Mouse (Mus musculus): Measurements from ENCODE around the gene Gclm. TPM values are rescaled to one million over a fixed set of nuclear protein-coding genes. Genes with fewer than 3 reads are reported as not detected.
A peak's percentile ranks its signal among the peaks of the same experiment; 100 is the strongest.
"Not testable (repeated sequence)": the region's sequence is repeated elsewhere in the genome, so short reads cannot be mapped to it uniquely, and the experiment has no call there.

Gclm gene
- polyA plus RNA-seq, 1 experiment from 2014 or later: 98.6 TPM

- Histone ChIP-seq H3K27me3 (ENCODE audit: insufficient read depth, low read length) (no peaks in the 10 kb centered on the region), H3K9ac (replicated peaks; ENCODE audit: low read length) (no peak overlapping the region), H3K4me1 (ENCODE audit: insufficient read depth, low read length) (no peaks in the 10 kb centered on the region), H3K9me3 (ENCODE audit: low read length) (no peaks in the 10 kb centered on the region), H3K27ac (ENCODE audit: low read length) (no peak overlapping the region), H3K36me3 (ENCODE audit: insufficient read depth, low read length) (no peaks in the 10 kb centered on the region), H3K4me3 (ENCODE audit: low read length) (no peak overlapping the region), H3K4me2 (replicated peaks; ENCODE audit: low read depth, low read length) (no peak overlapping the region)
- WGBS: 69% methylated on average over 3 of the region's 3 CpGs
- ATAC-seq (ENCODE audit: low FRiP score, low TSS enrichment): no peak
These were observed 7.3 kb downstream of the Gclm start for GRCm38 (mm10) chr3:122252466-122253253.

- H3K4me1 ChIP-seq (ENCODE audit: insufficient read depth, low read length); H3K4me3 ChIP-seq (ENCODE audit: low read length): not testable (repeated sequence)
- WGBS: 89% methylated on average over 7 of the region's 7 CpGs
These were observed 8.7 kb downstream of the Gclm start for GRCm38 (mm10) chr3:122254050-122254449.

GRCm38 (mm10) chr3:122269986-122270385 lies 24.6 kb downstream of the Gclm start:
- Histone ChIP-seq H3K4me2 (replicated peaks; ENCODE audit: low read depth, low read length) (no peak overlapping the region), H3K36me3 (ENCODE audit: insufficient read depth, low read length) (peaks cover 11% of the 10 kb centered on the region; the same call in 1 of the 2 replicates), H3K27ac (ENCODE audit: low read length) (no peak overlapping the region), H3K4me3 (ENCODE audit: low read length) (no peak overlapping the region), H3K9ac (replicated peaks; ENCODE audit: low read length) (no peak overlapping the region), H3K27me3 (ENCODE audit: insufficient read depth, low read length) (no peaks in the 10 kb centered on the region), H3K4me1 (ENCODE audit: insufficient read depth, low read length) (peaks cover 2% of the 10 kb centered on the region), H3K9me3 (ENCODE audit: low read length) (no peaks in the 10 kb centered on the region)
- WGBS: 76% methylated on average over 5 of the region's 5 CpGs
- ATAC-seq (ENCODE audit: low FRiP score, low TSS enrichment): no peak

More at GRCm38 (mm10) chr3:122254050-122254449, 8.7 kb downstream of the Gclm start:
- H3K36me3 ChIP-seq (ENCODE audit: insufficient read depth, low read length); H3K9ac ChIP-seq (replicated peaks; ENCODE audit: low read length); H3K4me2 ChIP-seq (replicated peaks; ENCODE audit: low read depth, low read length); H3K27ac ChIP-seq (ENCODE audit: low read length); ATAC-seq (ENCODE audit: low FRiP score, low TSS enrichment); H3K27me3 ChIP-seq (ENCODE audit: insufficient read depth, low read length); H3K9me3 ChIP-seq (ENCODE audit: low read length): not testable (repeated sequence)

GRCm38 (mm10) chr3:122272565-122272964 lies 27.2 kb downstream of the Gclm start:
- H3K27me3 ChIP-seq (ENCODE audit: insufficient read depth, low read length); H3K9ac ChIP-seq (replicated peaks; ENCODE audit: low read length); H3K4me3 ChIP-seq (ENCODE audit: low read length); H3K4me2 ChIP-seq (replicated peaks; ENCODE audit: low read depth, low read length); ATAC-seq (ENCODE audit: low FRiP score, low TSS enrichment); H3K27ac ChIP-seq (ENCODE audit: low read length); H3K9me3 ChIP-seq (ENCODE audit: low read length): not testable (repeated sequence)
- peaks cover 25% of the 10 kb centered on the region for H3K4me1 ChIP-seq (ENCODE audit: insufficient read depth, low read length)
- 92% methylated on average over 1 of the region's 1 CpGs for WGBS
- peaks cover 18% of the 10 kb centered on the region for H3K36me3 ChIP-seq (ENCODE audit: insufficient read depth, low read length)

DNA sequence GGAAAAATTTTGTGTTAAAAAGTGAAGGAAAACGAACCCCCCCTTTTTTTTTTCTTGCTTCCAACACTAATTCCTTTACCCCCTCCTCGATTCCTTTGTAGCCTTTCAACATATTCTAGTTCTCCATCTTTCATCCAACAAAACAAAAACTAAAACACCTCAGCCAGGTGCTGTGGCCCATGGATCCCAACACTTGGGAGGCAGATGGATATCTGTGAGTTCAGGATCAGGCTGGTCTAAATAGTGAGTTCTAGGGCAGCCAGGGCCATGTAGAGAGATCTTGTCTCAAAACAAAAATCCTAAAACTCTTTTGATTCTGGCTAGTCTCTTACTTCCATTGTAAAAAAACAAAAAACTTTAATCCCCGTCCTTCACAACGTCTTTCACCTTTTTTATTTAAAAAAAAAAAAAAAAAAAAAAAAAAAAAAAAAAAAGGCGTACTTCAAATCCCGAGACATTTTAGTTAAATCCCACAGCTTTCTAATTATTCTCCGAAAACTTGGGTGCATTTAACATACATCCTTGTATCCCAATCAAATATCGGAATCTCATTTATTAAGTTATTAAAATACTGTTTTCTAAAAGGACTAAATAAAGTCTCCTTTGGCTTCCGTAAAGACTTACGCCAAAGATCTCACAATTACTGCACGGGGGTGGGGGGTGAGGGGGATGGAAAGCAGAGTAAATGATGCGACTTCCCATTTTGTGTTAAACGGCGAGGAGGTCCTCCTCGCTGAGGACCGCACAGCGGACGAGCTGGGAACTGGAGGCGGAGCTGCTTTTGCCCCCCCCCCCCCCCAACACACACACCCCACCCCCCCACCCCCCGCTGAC lies 28.3 kb downstream of the Gclm start:
- Histone ChIP-seq H3K27me3 (ENCODE audit: insufficient read depth, low read length) (no peaks in the 10 kb centered on the region), H3K4me1 (ENCODE audit: insufficient read depth, low read length) (peaks cover 29% of the 10 kb centered on the region), H3K27ac (ENCODE audit: low read length) (no peak overlapping the region), H3K36me3 (ENCODE audit: insufficient read depth, low read length) (peaks cover 29% of the 10 kb centered on the region), H3K9ac (replicated peaks; ENCODE audit: low read length) (peak overlapping the region; percentile 54), H3K9me3 (ENCODE audit: low read length) (no peaks in the 10 kb centered on the region), H3K4me2 (replicated peaks; ENCODE audit: low read depth, low read length) (peak overlapping the region; percentile 50), H3K4me3 (ENCODE audit: low read length) (peak overlapping the region; percentile 94)
- ATAC-seq (ENCODE audit: low FRiP score, low TSS enrichment): no peak
- 11% methylated on average over 19 of the region's 20 CpGs for WGBS

GRCm38 (mm10) chr3:122274241-122275024 lies 29.1 kb downstream of the Gclm start, which contains the start of gene Dnttip2:
Gene Dnttip2, plus strand, starts transcription at chr3:122274388.
- ATAC-seq (ENCODE audit: low FRiP score, low TSS enrichment): peak; percentile 98
- Histone ChIP-seq H3K9me3 (ENCODE audit: low read length) (no peaks in the 10 kb centered on the region), H3K4me1 (ENCODE audit: insufficient read depth, low read length) (peaks cover 29% of the 10 kb centered on the region), H3K4me2 (replicated peaks; ENCODE audit: low read depth, low read length) (peak within 1 kb of the TSS; percentile 71), H3K4me3 (ENCODE audit: low read length) (peak within 1 kb of the TSS; percentile 94), H3K27ac (ENCODE audit: low read length) (peak within 1 kb of the TSS; percentile 63), H3K9ac (replicated peaks; ENCODE audit: low read length) (peak within 1 kb of the TSS; percentile 93), H3K36me3 (ENCODE audit: insufficient read depth, low read length) (peaks cover 37% of the 10 kb centered on the region), H3K27me3 (ENCODE audit: insufficient read depth, low read length) (no peaks in the 10 kb centered on the region)
- under 1% methylated on average over 56 of the region's 57 CpGs for WGBS

DNA sequence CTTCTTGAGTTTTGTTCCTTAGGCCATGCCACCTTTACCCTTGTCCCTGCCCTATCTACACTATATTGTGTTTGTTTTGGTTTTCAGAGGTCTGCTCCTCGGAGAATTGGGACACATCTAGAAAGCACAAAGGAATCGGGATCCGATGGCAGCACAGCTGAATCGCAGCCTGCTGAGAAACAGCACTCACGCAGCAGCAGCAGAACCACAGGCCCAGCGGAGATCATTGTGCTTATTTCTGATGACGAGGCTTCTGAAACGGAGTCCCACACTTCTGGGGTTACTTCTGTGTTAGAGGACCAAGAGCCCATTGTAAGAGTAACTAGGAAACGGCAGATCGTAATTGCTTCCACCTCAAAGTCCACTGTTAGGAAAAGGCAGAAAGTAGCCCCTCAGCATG lies 29.8 kb downstream of the Gclm start:
- WGBS: 76% methylated on average over 10 of the region's 10 CpGs
- no peak overlapping the region for H3K27ac ChIP-seq (ENCODE audit: low read length)
- H3K36me3 ChIP-seq (ENCODE audit: insufficient read depth, low read length): peaks cover 42% of the 10 kb centered on the region
- H3K4me3 ChIP-seq (ENCODE audit: low read length): peak overlapping the region; percentile 94
- peaks cover 29% of the 10 kb centered on the region for H3K4me1 ChIP-seq (ENCODE audit: insufficient read depth, low read length)
- no peaks in the 10 kb centered on the region for H3K9me3 ChIP-seq (ENCODE audit: low read length)
- H3K9ac ChIP-seq (replicated peaks; ENCODE audit: low read length): peak overlapping the region; percentile 93
- no peaks in the 10 kb centered on the region for H3K27me3 ChIP-seq (ENCODE audit: insufficient read depth, low read length)
- H3K4me2 ChIP-seq (replicated peaks; ENCODE audit: low read depth, low read length): peak overlapping the region; percentile 71
- no peak for ATAC-seq (ENCODE audit: low FRiP score, low TSS enrichment)

- Histone ChIP-seq H3K27me3 (ENCODE audit: insufficient read depth, low read length) (no peaks in the 10 kb centered on the region), H3K4me3 (ENCODE audit: low read length) (no peak overlapping the region), H3K4me1 (ENCODE audit: insufficient read depth, low read length) (peaks cover 5% of the 10 kb centered on the region; the same call in 1 of the 2 replicates), H3K9me3 (ENCODE audit: low read length) (no peaks in the 10 kb centered on the region), H3K27ac (ENCODE audit: low read length) (no peak overlapping the region), H3K9ac (replicated peaks; ENCODE audit: low read length) (no peak overlapping the region), H3K4me2 (replicated peaks; ENCODE audit: low read depth, low read length) (no peak overlapping the region), H3K36me3 (ENCODE audit: insufficient read depth, low read length) (peaks cover 33% of the 10 kb centered on the region)
- no peak for ATAC-seq (ENCODE audit: low FRiP score, low TSS enrichment)
- 79% methylated on average over 5 of the region's 5 CpGs for WGBS
These were observed 41.8 kb downstream of the Gclm start for GRCm38 (mm10) chr3:122287195-122287594.

GRCm38 (mm10) chr3:122288613-122289195 lies 43.3 kb downstream of the Gclm start:
- H3K4me1 ChIP-seq (ENCODE audit: insufficient read depth, low read length): peaks cover 10% of the 10 kb centered on the region; the same call in 1 of the 2 replicates
- no peaks in the 10 kb centered on the region for H3K9me3 ChIP-seq (ENCODE audit: low read length)
- no peak overlapping the region for H3K4me2 ChIP-seq (replicated peaks; ENCODE audit: low read depth, low read length)
- WGBS: 75% methylated on average over 5 of the region's 5 CpGs
- no peak overlapping the region for H3K27ac ChIP-seq (ENCODE audit: low read length)
- H3K27me3 ChIP-seq (ENCODE audit: insufficient read depth, low read length): no peaks in the 10 kb centered on the region
- no peak for ATAC-seq (ENCODE audit: low FRiP score, low TSS enrichment)
- no peak overlapping the region for H3K9ac ChIP-seq (replicated peaks; ENCODE audit: low read length)
- no peak overlapping the region for H3K4me3 ChIP-seq (ENCODE audit: low read length)
- peaks cover 18% of the 10 kb centered on the region for H3K36me3 ChIP-seq (ENCODE audit: insufficient read depth, low read length)
